Comparison of ENCODE assay signal across 34 mouse cellular contexts in genomic region chr11:7081893-7082292, GRCm38 (mm10). TPM values are rescaled to one million over a fixed set of nuclear protein-coding genes. Genes with fewer than 3 reads are reported as not detected.
"Had no signal": no experiment of that assay in that cellular context is flagged by ENCODE, and none has a peak within 500 bp of the region (broad histone marks: within the 10 kb centered on the region; RNA-seq: fewer than 3 reads in every experiment).

No protein-coding gene starts in this region.

- H3K4me2 ChIP-seq: heart, embryonic 13.5 days; heart, embryonic 15.5 days; hindbrain, embryonic 12.5 days; hindbrain, embryonic 13.5 days; hindbrain, embryonic 14.5 days; hindbrain, embryonic 15.5 days; intestine, embryonic 15.5 days; kidney, embryonic 15.5 days had no signal

- H3K27ac ChIP-seq: heart, embryonic 13.5 days; heart, embryonic 15.5 days; hindbrain, embryonic 10.5 days; hindbrain, embryonic 12.5 days; hindbrain, embryonic 13.5 days; hindbrain, embryonic 14.5 days; hindbrain, embryonic 15.5 days; hindbrain, postnatal 0 days; intestine, embryonic 15.5 days; kidney, embryonic 15.5 days; kidney, postnatal 0 days; layer of hippocampus, adult 2 months; left cerebral cortex, adult 2 months had no signal

- H3K4me1 ChIP-seq: hindbrain, embryonic 10.5 days; hindbrain, embryonic 12.5 days; hindbrain, embryonic 13.5 days; hindbrain, embryonic 15.5 days; intestine, embryonic 15.5 days; kidney, embryonic 15.5 days had no signal

- H3K9ac ChIP-seq: heart, embryonic 13.5 days; heart, embryonic 15.5 days; hindbrain, embryonic 12.5 days; hindbrain, embryonic 13.5 days; hindbrain, embryonic 14.5 days; hindbrain, embryonic 15.5 days; intestine, embryonic 15.5 days; kidney, embryonic 15.5 days had no signal

- H3K36me3 ChIP-seq: heart, embryonic 13.5 days; heart, embryonic 15.5 days; hindbrain, embryonic 10.5 days; hindbrain, embryonic 12.5 days; hindbrain, embryonic 13.5 days; hindbrain, embryonic 15.5 days; intestine, embryonic 15.5 days; kidney, embryonic 15.5 days had no signal

- H3K27me3 ChIP-seq: heart, embryonic 13.5 days; heart, embryonic 15.5 days; hindbrain, embryonic 12.5 days; hindbrain, embryonic 13.5 days; hindbrain, embryonic 15.5 days; intestine, embryonic 15.5 days; kidney, embryonic 15.5 days had no signal

- DNase-seq: heart, postnatal 10 days; heart, postnatal 14 days; heart, postnatal 36 days; heart, postnatal 4 days; kidney, adult 11 months; kidney, adult 18-20 months; kidney, adult 2 months; kidney, adult 8-10 months; kidney, adult 9 months; kidney, postnatal 10 days; kidney, postnatal 14 days; kidney, postnatal 25 days; kidney, postnatal 36 days; kidney, postnatal 4 days; layer of hippocampus, adult 9-11 months; layer of hippocampus, postnatal 36 days had no signal

- H3K4me3 ChIP-seq: heart, embryonic 13.5 days; heart, embryonic 15.5 days; hindbrain, embryonic 10.5 days; hindbrain, embryonic 12.5 days; hindbrain, embryonic 13.5 days; hindbrain, embryonic 15.5 days; intestine, embryonic 15.5 days; kidney, embryonic 15.5 days; layer of hippocampus, adult 2 months; left cerebral cortex, adult 2 months had no signal

- ATAC-seq: hindbrain, embryonic 16.5 days; hindbrain, postnatal 0 days; inflammation-experienced regulatory T-cells, adult 6 months; intestine, embryonic 15.5 days; intestine, embryonic 16.5 days; intestine, postnatal 0 days had no signal

- H3K9me3 ChIP-seq: heart, embryonic 13.5 days; heart, embryonic 15.5 days; hindbrain, embryonic 10.5 days; hindbrain, embryonic 12.5 days; hindbrain, embryonic 13.5 days; hindbrain, embryonic 15.5 days; intestine, embryonic 15.5 days; kidney, embryonic 15.5 days had no signal

RNA-seq across cellular contexts. Expression of gene Adcy1, which starts 18.6 kb away (rescaled TPM):
- total RNA-seq: hematopoietic stem cell, adult 5-6 weeks had no signal
